Comparison of ENCODE assay signal across 16 mouse cellular contexts in genomic region chr16:76950836-76951486, GRCm38 (mm10).
A peak's percentile ranks its signal among the peaks of the same experiment; 100 is the strongest.
DNase-seq lines count a peak whose midpoint lies in the region; ATAC-seq lines count a peak whose summit lies in the region.
"Had no signal": no experiment of that assay in that cellular context is flagged by ENCODE, and none has a peak within 500 bp of the region (broad histone marks: within the 10 kb centered on the region; RNA-seq: fewer than 3 reads in every experiment).

No protein-coding gene starts in this region.

- WGBS in forebrain, embryonic 15.5 days, result 61% methylated on average over 10 of the region's 10 CpGs
- 90% methylated on average over 10 of the region's 10 CpGs for WGBS in forebrain, embryonic 10.5 days
- 67% methylated on average over 10 of the region's 10 CpGs for WGBS in neural tube, embryonic 15.5 days
- WGBS in hindbrain, embryonic 13.5 days, result 77% methylated on average over 10 of the region's 10 CpGs
- 62% methylated on average over 10 of the region's 10 CpGs for WGBS in hindbrain, embryonic 16.5 days

- H3K36me3 ChIP-seq in forebrain, embryonic 15.5 days, result no peaks in the 10 kb centered on the region
- no peaks in the 10 kb centered on the region for H3K36me3 ChIP-seq in forebrain, embryonic 10.5 days (replicated peaks)
- H3K36me3 ChIP-seq in neural tube, embryonic 15.5 days, result no peaks in the 10 kb centered on the region
- no peaks in the 10 kb centered on the region for H3K36me3 ChIP-seq in hindbrain, embryonic 13.5 days
- H3K36me3 ChIP-seq in hindbrain, embryonic 16.5 days (ENCODE audit: control insufficient read depth, insufficient read depth, low read length), result no peaks in the 10 kb centered on the region
- H3K36me3 ChIP-seq: G1E had no signal

- no peak for DNase-seq in forebrain, embryonic 10.5 days (ENCODE audit: extremely low spot score, low spot score)
- DNase-seq in frontal cortex, postnatal 14 days (ENCODE audit: low spot score in 2 of 2), result peak; percentile 39 to 52
- peak; percentile 25 to 55 for DNase-seq in layer of hippocampus, postnatal 36 days
- DNase-seq in right cerebral cortex, postnatal 14 days, result peak; percentile 70
- DNase-seq: B cell, adult 2 months; heart, adult 18-20 months; heart, postnatal 14 days; thymus, postnatal 4 days had no signal

- H3K27ac ChIP-seq in forebrain, embryonic 15.5 days (replicated peaks), result no peak overlapping the region
- H3K27ac ChIP-seq in forebrain, embryonic 10.5 days, result no peak overlapping the region
- H3K27ac ChIP-seq in neural tube, embryonic 15.5 days (replicated peaks), result no peak overlapping the region
- no peak overlapping the region for H3K27ac ChIP-seq in hindbrain, embryonic 13.5 days
- no peak overlapping the region for H3K27ac ChIP-seq in hindbrain, embryonic 16.5 days (ENCODE audit: low read depth, low read length)
- H3K27ac ChIP-seq: liver, embryonic 14.5 days had no signal

- peaks cover 7% of the 10 kb centered on the region; the same call in 1 of the 2 replicates for H3K4me1 ChIP-seq in forebrain, embryonic 15.5 days
- no peaks in the 10 kb centered on the region for H3K4me1 ChIP-seq in forebrain, embryonic 10.5 days
- 0 out of 2 replicates have a peak, but pooled peaks cover 3% of the 10 kb centered on the region for H3K4me1 ChIP-seq in neural tube, embryonic 15.5 days
- no peaks in the 10 kb centered on the region for H3K4me1 ChIP-seq in hindbrain, embryonic 13.5 days (replicated peaks)
- H3K4me1 ChIP-seq in hindbrain, embryonic 16.5 days (ENCODE audit: control insufficient read depth, insufficient read depth, low read depth, low read length), result no peaks in the 10 kb centered on the region

- H3K4me2 ChIP-seq in forebrain, embryonic 15.5 days (replicated peaks), result no peak overlapping the region
- H3K4me2 ChIP-seq in neural tube, embryonic 15.5 days, result no peak overlapping the region
- no peak overlapping the region for H3K4me2 ChIP-seq in hindbrain, embryonic 13.5 days
- no peak overlapping the region for H3K4me2 ChIP-seq in hindbrain, embryonic 16.5 days (ENCODE audit: low read length)

- H3K9me3 ChIP-seq in forebrain, embryonic 15.5 days, result no peaks in the 10 kb centered on the region
- no peaks in the 10 kb centered on the region for H3K9me3 ChIP-seq in forebrain, embryonic 10.5 days
- no peaks in the 10 kb centered on the region for H3K9me3 ChIP-seq in neural tube, embryonic 15.5 days (replicated peaks)
- no peaks in the 10 kb centered on the region for H3K9me3 ChIP-seq in hindbrain, embryonic 13.5 days
- H3K9me3 ChIP-seq in hindbrain, embryonic 16.5 days (ENCODE audit: control insufficient read depth, low read length), result no peaks in the 10 kb centered on the region
- H3K9me3 ChIP-seq: G1E had no signal

- no peaks in the 10 kb centered on the region for H3K27me3 ChIP-seq in forebrain, embryonic 15.5 days
- H3K27me3 ChIP-seq in forebrain, embryonic 10.5 days (ENCODE audit: poor library complexity, severe bottlenecking), result no peaks in the 10 kb centered on the region
- H3K27me3 ChIP-seq in neural tube, embryonic 15.5 days (replicated peaks), result no peaks in the 10 kb centered on the region
- H3K27me3 ChIP-seq in hindbrain, embryonic 13.5 days, result no peaks in the 10 kb centered on the region
- H3K27me3 ChIP-seq in hindbrain, embryonic 16.5 days (replicated peaks; ENCODE audit: control insufficient read depth, insufficient read depth, low read length), result no peaks in the 10 kb centered on the region

- no peak overlapping the region for H3K9ac ChIP-seq in forebrain, embryonic 15.5 days (replicated peaks)
- H3K9ac ChIP-seq in neural tube, embryonic 15.5 days (replicated peaks), result no peak overlapping the region
- no peak overlapping the region for H3K9ac ChIP-seq in hindbrain, embryonic 13.5 days
- H3K9ac ChIP-seq in hindbrain, embryonic 16.5 days (ENCODE audit: low read depth, low read length), result no peak overlapping the region
- H3K9ac ChIP-seq: liver, embryonic 14.5 days had no signal

- ATAC-seq in forebrain, embryonic 15.5 days (replicated peaks), result peak; percentile 89
- ATAC-seq in neural tube, embryonic 15.5 days (ENCODE audit: low FRiP score), result no peak
- ATAC-seq in hindbrain, embryonic 13.5 days (ENCODE audit: low FRiP score), result no peak
- no peak for ATAC-seq in hindbrain, embryonic 16.5 days
- ATAC-seq: activated CD4-positive, CD25-positive, alpha-beta regulatory T cell, adult 4 months; intestine, postnatal 0 days had no signal

- H3K4me3 ChIP-seq in forebrain, embryonic 15.5 days, result no peak overlapping the region
- no peak overlapping the region for H3K4me3 ChIP-seq in forebrain, embryonic 10.5 days
- no peak overlapping the region for H3K4me3 ChIP-seq in neural tube, embryonic 15.5 days (replicated peaks)
- no peak overlapping the region for H3K4me3 ChIP-seq in hindbrain, embryonic 13.5 days
- no peak overlapping the region for H3K4me3 ChIP-seq in hindbrain, embryonic 16.5 days (ENCODE audit: low read length)
